Mouse (Mus musculus) cerebellum, adult 11 months (tissue): ENCODE measurements at regions not wholly inside any gene's neighbourhood (a gene's known extent, or its start where the extent isn't known, plus 50 kb on each side); places are given as distances from the start of the nearest gene placed in this dataset.

Experiments used
- DNase-seq: peaks from one replicate; pipeline ENCODE4 v3.0.0; 2022

DNA sequence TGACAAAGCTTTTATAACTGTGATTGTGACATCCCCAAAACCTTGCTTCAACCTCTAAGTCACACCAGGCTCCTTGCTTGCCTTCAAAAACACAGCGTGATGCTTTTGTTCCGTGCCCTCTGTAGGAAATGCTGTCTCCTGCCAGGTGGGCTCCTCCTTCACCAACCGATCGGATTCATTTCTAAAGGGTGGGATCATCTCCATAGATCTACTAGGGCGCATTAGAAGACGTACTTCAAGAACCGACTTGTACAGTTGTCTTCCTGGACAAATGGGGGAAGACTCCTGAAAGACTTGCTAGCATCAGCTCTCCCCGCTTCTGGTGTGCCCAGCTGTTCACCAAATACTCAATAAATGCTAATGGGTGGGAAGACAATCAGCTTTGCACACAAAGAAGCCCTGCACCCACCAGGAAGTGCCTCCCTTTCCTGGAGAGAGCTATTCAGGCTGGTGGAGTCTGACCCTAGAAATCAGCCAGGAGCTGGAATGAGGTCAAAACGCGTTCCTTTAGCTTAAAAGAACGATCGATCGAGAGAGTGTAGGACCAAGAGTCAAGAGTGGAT lies 53.0 kb downstream of the Hoxa1 start:
- DNase-seq = no peak

DNA sequence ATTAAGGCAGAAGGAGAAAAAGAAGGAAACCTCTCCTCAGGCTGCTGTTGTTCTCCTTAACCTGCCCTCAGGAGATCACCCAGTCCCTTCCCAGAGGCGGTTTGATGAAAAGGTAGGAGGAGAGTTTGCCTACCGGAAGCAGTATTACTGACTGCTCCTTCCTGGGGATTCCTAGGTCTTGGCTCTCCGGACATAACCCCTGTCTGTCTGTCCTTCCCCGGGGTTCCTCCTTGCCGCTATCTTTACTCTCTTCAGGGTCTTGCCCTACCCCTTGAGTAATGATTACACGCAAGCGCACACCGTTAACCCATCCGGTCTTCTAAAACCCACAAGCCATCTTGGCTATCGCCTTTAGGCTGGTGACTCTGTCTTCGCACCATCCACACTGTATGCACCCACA lies 54.0 kb downstream of the Hoxa1 start:
- DNase-seq = no peak

DNA sequence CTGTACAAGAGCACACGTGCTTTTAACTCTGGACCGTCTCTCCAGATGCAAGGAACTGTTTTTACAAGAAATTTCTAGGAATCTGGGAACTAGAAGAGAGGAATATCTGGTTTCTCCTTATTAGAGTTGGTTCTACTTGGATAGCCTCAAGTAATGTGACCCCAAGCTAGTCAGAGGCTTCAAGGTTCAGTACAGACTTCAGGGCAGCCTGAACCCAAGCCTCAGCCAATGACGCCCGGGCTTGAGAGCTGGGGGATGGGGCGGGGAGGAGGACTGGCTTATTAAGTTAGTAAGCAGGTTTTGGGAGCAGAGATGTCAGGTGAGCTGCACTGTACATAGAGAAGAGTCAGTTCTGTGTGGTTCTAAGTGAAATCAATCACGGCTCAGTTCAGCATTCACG lies 54.5 kb downstream of the Hoxa1 start:
- DNase-seq = no peak

DNA sequence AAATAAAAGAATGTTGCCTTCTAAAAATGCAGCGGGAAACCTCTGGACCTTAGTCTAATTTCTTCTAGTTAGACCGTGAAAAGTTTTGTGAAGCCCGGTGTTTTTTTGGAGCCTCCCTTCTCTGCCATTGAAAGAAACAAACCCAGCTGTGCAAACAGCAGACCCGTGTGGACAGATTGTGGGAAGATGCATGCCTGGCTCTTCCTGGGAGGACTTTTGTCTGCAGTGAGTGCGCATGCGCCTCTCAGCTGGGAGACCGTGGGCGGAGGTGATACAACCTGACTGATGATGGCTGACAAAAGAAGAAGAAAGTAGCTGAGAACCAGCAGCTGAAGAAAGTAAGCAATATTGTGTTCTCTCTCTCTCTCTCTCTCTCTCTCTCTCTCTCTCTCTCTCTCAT lies 55.4 kb downstream of the Hoxa1 start:
- DNase-seq = no peak

DNA sequence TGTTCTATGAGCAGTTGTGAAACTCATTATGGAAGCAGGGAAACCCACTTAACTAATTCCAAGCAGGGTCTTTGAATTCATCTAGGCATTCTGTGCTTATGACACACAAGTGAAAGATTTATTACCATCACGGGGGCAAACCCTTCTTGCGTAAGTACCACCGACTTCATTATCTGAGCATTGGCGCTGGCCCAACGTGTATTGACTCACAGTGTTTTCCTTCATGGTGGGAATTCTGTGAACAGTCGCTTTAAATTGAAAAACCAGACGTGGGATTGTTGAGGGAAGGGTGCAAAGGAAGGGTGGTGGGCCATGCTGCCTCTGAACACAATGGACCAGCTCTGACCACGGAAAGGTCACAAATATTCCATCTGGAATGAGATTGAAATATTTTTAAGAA lies 55.9 kb downstream of the Hoxa1 start:
- DNase-seq = no peak

DNA sequence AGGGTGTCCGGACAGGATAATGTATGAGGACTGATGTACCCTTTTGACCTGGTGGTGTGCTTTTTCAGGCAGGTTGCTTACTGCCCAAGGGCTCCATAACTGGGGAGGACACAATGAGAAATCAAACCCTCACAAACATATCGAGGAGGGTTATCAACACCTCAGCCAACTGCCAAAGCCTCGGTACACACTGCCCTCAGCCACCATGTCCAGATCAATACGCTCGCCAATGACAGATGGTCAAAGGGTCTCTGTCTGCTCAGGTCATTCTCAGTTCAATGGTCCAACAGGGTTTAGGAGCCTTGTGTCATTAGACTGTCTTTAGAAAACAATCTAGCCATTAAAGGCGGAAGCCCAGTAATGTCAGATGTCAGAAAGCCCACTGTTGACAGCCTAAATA lies 56.9 kb downstream of the Hoxa1 start:
- DNase-seq = no peak

DNA sequence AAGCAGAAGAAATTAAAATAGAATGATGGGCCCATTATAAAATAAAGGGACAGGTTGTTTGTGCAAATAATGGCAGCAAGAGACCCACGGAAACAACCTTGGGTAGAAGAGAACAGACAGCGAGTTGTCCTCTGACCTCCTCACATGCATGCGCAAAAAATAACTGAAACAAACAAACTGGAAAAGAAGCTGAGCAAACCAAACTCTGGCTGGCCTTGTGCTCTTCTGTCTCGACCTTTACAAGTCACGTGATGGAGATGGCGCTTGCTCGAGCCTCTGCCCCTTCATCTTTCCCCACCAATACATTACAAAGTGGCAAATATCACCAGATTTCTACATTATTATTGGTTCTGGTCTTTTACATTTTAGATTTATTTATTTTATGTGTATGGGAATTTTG lies 59.3 kb downstream of the Hoxa1 start:
- DNase-seq = no peak

DNA sequence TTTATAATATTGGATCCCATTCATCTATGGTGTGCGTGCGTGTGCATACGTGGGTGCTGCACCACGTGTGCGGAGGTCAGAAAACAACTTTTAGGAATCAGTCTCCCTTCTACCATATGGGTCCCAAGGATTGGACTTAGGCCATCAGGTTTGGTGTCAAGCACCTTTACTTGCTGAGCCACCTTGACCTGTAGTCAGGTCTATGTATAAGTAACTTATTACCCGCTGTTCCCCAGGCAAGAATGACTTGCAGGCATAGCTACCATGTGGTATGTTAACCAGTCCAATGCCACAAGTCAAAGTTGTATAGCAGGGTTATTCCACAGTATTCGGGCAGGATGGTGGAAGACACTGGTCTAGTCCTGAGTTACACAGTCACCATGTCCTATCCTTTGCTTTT lies 62.5 kb downstream of the Hoxa1 start:
- DNase-seq = no peak

DNA sequence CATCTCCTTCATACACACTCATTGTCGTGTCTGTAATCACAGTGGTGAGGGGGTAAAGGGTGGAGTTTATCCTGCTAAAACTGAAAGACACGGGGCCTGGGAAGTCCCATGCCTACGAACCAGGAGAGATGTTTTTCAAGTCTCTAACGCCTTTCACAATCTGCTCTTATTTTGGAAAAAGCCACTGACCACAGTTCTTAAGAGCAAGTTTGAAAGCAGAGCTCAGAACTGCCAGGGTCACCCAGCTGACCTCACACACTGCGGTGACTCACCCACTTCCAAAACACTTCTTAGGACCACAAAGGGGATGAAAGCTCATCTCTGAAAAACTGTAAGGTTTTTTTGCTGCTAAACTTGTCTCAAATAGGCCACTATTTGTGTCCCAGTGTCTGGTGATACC lies 66.7 kb downstream of the Hoxa1 start:
- DNase-seq = no peak

DNA sequence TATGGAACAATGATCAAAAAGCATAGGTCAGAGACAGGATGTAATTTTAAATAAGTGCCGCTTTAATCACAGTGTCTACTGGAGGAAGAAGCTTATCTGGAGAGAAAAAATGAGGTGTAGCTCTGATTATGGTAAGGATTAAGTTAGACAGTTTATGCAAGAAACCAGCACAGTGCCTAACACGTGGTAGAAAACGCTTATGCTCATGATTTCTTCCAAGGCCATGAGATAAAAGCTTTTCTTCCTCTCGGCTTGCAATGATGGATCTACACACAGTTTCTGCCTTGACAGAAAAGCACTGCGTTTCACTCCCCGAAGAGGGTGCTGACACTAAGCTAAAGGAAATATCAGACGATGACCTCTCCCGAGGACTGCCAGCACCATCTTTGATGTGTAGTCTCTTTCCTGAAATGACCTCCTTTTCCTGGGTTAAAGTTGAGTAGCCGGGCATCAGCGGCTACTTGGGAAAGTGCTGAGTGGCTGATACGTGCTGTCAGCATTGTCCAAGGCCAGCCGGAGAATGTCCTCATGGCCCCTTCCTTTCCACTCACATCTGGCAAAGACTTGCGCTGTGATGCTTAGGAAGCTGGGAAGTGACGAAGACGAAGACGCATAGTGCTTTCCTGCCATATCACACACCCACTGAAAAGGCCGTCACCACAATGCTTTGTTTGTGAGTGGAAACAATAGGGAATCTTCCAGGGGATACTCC lies 72.0 kb downstream of the Hoxa1 start:
- no peak for DNase-seq

DNA sequence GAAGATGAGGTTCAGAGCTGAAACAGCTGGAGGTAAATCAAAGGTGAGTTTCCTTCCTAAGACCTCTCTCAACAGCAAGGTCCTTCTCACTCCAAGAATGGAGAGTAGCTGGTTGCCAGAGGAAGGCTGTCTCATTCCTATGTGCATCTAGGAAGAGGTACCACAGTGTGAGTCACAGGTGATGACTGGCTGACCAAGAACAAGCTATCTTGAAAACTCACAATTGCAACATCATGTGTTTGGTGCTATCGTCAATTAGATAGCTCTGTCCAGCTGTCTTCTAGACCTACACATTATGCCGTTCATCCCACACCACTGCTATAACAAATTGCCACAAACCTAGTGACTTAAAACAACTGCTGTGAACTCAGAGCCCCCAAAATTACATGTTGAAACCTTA lies 72.3 kb upstream of the Skap2 start:
- DNase-seq = no peak

DNA sequence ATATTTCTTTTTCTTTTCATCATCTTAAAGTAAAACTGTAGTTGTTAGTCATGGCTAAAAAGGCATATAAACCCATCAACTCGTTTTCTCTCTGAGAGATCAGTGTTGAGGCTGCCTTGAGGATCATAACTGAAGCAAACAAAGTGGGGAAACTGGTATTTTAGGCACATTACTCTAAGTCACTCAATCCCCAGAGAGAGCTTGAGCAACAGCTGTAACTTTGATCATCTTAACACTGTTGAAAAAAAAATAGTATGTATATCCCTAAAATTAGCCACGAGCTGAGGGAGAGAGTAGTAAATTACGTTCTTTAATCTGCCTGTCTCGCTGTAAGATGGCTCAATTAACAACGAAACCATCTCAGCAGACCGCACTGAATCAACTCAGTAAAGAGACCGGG lies 67.2 kb upstream of the Skap2 start:
- no peak for DNase-seq

DNA sequence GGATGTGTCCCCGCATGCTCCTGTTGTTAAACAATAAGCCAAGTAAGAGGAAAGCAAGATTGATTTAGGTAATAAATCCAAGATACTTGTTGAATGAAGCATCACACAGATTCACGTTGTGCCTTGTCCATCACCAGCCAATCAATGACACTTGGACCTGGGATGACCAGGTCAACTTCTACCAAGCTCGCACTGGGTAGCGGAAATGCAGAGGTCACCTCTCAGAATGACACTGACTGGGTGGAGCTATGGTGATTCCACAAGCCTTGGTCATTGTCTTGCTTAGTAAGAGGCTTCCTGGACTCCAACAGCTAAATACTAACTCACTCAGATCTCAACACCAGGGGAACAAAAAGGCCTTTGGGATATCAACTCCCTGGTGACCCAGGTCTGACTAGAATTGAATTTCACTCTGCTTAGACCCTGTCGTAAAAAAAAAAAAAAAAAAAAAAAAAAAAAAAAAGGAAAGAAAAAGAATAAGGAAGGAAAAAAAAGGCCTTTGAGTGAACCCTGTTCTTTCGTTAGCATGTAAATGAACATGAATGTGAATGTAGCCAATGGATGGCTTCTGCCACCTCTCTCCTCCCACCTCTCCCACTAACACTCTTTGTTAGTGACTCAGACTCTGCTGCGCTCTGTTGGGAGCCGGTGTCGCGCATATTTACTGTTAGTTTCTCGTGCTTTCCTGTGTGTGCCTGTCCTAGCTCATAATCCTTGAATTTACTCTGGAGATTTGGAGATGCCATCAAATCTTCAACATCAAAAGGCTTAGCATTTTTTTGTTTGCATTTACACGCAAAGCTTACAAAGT lies 66.4 kb upstream of the Skap2 start:
- DNase-seq = no peak

DNA sequence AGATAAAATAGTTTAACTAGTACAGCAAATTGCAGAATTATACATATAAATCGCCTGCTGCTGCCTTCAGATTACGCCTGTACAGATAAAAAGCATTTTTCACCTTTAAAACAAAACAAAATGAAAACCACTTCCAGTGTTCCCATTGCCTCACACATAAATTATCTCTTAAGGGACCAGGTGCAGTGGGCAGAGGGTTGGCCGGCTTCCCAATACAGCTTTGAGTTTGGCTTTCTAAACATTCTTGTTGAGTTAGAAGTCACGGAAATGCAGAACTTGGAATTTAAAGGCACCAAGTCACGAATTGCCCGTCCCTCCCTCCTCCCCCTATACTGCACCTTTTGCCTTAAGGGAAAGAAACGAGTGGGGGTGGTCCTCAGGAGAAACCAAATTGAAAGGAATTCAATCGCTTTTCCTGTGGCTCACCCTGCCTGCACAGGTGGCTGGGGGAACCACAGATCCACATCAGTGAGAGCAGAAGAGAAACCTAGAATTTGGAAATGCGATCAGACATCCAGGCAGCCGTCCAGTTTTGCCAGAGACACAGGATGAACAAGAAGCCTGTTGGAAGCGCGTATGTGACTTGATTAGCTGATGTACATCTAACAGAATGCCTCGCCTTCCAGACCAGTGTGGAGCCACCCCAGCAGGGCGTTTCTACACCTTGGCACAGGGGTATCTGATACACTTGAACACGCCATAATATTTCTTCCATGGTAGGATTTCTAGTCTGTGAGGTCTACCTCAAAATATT lies 64.0 kb upstream of the Skap2 start:
- no peak for DNase-seq

DNA sequence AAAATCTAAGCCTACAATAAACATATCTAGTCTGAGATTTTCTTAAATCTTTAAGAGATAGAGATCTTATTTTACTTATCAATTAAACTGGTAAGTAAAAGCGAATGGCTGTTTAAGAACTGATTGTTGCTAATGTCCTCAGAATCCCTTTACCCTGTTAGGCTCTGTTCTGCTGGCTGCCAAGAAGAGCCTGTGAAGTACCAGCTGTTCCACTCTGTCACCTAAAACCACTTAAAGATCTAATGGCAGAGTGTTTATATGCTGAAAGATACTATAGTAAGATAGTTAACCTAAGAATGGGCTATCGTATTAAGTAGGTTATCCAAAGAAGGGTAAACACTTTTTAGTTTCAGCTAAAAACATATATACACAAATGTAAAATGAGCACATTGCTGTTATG lies 62.6 kb upstream of the Skap2 start:
- no peak for DNase-seq

DNA sequence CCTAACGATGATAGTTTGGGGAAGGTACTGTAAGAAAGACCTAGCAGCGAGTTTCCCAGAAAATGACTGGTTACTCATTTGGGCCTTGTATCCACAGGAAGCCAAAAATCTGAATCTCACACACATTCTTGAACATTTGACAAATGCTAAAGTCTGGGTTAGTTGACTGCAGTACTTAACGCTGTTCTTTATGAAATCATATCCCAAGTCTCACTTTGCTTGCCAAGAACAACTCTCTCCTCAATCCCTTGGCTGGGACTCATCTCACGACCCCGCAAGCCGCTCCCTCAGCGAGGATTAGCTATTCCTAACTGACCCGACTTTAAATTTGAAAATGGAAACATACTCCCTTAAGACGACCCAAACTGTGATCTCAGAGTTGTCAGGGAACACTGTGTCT lies 54.8 kb upstream of the Skap2 start:
- no peak for DNase-seq

DNA sequence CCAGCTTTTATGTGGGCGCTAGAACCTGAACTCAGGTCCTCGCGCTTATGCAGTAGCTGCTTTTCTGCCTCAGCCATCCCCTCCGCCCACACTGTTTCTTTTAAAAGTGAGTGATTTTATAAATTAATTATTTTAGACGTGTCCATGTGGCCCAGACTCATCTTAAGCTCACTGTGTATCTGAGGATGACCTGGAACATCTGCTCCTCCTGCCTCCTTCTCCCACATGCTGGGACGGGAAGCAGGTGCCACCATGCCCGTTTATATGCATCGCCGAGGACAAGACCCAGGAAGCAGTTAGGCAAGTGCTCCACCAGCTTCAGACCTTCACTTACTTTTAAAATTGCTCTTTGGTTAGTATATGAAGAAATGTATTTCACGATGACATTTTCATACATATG lies 53.3 kb upstream of the Skap2 start:
- no peak for DNase-seq

DNA sequence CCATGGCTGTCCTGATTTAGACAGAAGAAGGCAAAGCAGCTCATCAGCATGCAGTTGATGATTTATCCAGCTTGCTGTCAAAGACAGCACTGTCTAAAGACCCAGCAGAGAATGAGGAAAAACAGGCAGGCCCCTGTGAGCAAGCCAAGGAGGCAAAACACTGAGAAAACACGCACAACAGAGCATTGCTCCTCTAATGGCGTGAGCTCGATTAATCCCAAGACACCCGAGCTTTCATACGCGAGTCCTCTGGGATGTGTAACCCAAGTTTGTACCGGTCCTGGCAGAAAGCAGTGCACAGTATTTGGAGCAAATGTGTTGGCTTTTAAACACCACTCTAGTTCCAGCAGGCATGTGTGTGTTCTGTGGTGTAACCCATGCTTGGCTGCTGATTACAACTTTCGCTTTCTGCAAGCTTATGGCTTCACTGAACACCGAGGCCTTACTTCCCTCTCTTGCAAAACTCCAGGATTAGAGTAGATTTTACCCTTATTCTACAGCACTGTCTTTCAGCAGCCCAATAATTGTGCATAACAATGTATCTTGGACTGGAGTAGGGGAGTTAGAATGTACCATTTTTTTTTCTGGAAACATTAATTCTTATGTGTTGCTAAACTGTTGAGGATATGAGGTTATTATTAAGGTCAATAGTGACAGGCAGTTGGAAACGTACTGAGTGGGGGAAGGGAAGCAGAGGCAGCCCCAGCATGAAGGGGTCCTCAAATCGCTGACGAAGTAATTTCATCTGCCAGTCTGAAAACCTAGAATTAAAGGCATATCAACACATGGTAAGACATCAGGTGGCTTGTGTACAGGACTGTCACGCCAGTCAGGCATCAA lies 52.0 kb upstream of the Skap2 start:
- peak; percentile 5 for DNase-seq
